Mouse (Mus musculus) spleen, postnatal 36 days (tissue): Measurements from ENCODE around the gene Prok2.

Source experiments
- DNase-seq, 2 experiments: peaks; one replicate each; pipeline ENCODE4 v3.0.0; 2022; ENCODE audit warnings: low spot score in 2 of 2, mixed read lengths in 1 of 2

Gene Prok2

GRCm38 (mm10) chr6:99692916-99693841 is 33.0 kb downstream of the Prok2 start:
- DNase-seq, result no peak

GRCm38 (mm10) chr6:99692206-99692915 is 33.8 kb downstream of the Prok2 start, which contains the start of gene Gpr27:
TSS of gene Gpr27 (plus strand) at chr6:99692679.
- DNase-seq, result no peak

GRCm38 (mm10) chr6:99691666-99692205 is 34.5 kb downstream of the Prok2 start:
- no peak for DNase-seq

- no peak for DNase-seq
Measured at GRCm38 (mm10) chr6:99688513-99688912, 37.7 kb downstream of the Prok2 start.

- no peak for DNase-seq
Measured at GRCm38 (mm10) chr6:99684899-99685298, 41.3 kb downstream of the Prok2 start.

GRCm38 (mm10) chr6:99683974-99684373 is 42.2 kb downstream of the Prok2 start:
- no peak for DNase-seq

GRCm38 (mm10) chr6:99678108-99678507 is 48.1 kb downstream of the Prok2 start:
- no peak for DNase-seq

GRCm38 (mm10) chr6:99677325-99677724 is 48.9 kb downstream of the Prok2 start:
- DNase-seq, result no peak

GRCm38 (mm10) chr6:99674482-99674881 is 51.7 kb downstream of the Prok2 start:
- DNase-seq, result no peak

- DNase-seq, result no peak
Measured at GRCm38 (mm10) chr6:99671768-99672167, 54.4 kb downstream of the Prok2 start.

- DNase-seq, result peak; percentile 27 to 29
Measured at GRCm38 (mm10) chr6:99670481-99671119, 55.6 kb downstream of the Prok2 start.

GRCm38 (mm10) chr6:99669481-99670325 is 56.5 kb downstream of the Prok2 start:
- DNase-seq, result no peak

- no peak for DNase-seq
Measured at GRCm38 (mm10) chr6:99667290-99667689, 58.9 kb downstream of the Prok2 start.

- DNase-seq, result peak; percentile 19 to 34
Measured at GRCm38 (mm10) chr6:99666318-99667171, 59.6 kb downstream of the Prok2 start, which contains the start of the genes Eif4e3 and Gm20696. TSS of gene Eif4e3 (minus strand) at chr6:99666771. TSS of gene Gm20696 (minus strand) at chr6:99666797.

GRCm38 (mm10) chr6:99665457-99666317 is 60.5 kb downstream of the Prok2 start:
- DNase-seq, result no peak

- no peak for DNase-seq
Measured at GRCm38 (mm10) chr6:99663232-99663631, 63.0 kb downstream of the Prok2 start.
